In the genomic region with DNA sequence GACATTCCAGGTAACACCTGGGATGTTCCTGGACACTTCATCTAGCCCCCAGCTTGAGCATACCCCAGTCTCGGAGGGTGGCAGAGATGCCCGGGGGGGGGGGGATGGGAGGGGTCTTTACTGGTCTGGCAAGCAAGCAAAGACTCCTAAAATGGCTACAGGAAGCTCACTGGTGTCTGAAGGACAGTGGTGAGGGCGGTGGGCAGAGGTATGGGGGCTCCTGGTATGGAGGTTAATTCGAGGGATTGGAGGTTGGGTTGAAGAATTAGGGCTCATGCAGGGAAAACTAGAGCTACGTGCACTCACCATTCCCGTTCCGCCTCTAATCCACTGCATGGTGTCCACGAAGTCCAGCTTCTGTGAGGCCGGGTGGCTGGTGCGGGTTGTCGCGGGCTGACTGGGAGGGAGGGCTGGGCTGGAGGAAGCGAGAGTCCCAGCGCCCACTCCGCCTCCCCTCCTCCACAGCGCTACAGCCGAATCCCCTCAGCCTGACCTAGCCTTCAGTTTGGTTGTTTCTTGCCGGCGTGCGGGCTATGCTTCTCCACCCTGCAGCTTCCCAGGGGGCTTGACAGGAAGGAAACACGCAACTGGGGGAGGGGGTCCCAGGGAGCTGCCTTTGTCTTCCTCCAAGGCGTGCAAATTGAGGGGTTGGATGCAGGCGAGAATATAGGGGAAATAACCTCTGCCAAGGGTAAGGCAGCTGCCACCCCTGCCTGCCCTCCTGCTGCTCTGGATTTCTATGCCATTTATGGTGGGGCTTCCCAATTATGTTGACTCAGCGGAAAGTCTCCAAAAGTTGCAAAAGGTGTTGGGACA, we compare ENCODE assay signal across 8 mouse cellular contexts. TPM values are rescaled to one million over a fixed set of nuclear protein-coding genes. Genes with fewer than 3 reads are reported as not detected.
DNase-seq lines count a peak whose midpoint lies in the region; ATAC-seq and TF ChIP-seq lines count a peak whose summit lies in the region.

A gene (minus strand): TSS at position 753 of the 816 bp plus-strand sequence.

- peak within 1 kb of the TSS; percentile 63 for H3K4me2 ChIP-seq in kidney, postnatal 0 days (ENCODE audit: low read length)
- peak within 1 kb of the TSS; percentile 62 for H3K4me2 ChIP-seq in liver, postnatal 0 days (ENCODE audit: low read depth, low read length)

- peak; percentile 2 for DNase-seq in thymus, postnatal 14 days
- no peak for DNase-seq in thymus, postnatal 36 days
- DNase-seq in heart, adult 11 months: peak; percentile 92
- peak; percentile 40 for DNase-seq in kidney, postnatal 0 days (ENCODE audit: low spot score)
- DNase-seq in liver, postnatal 0 days: peak; percentile 13
- DNase-seq in right cerebral cortex, postnatal 4 days: peak; percentile 46
- no peak for DNase-seq in thymus, adult 18-20 months

- ATAC-seq in common myeloid progenitor, adult 5-6 weeks (replicated peaks; ENCODE audit: low read depth, poor library complexity, severe bottlenecking): peak; percentile 80
- peak; percentile 49; the same call in 1 of the 2 replicates for ATAC-seq in kidney, postnatal 0 days (replicated peaks; ENCODE audit: low FRiP score, low read depth)
- no peak for ATAC-seq in liver, postnatal 0 days

- WGBS in kidney, postnatal 0 days: 18% methylated on average over 20 of the region's 24 CpGs
- 23% methylated on average over 22 of the region's 24 CpGs for WGBS in liver, postnatal 0 days (ENCODE audit: insufficient replicate concordance)

- no peaks in the 10 kb centered on the region for H3K4me1 ChIP-seq in kidney, postnatal 0 days (replicated peaks; ENCODE audit: insufficient read depth, low read length)
- H3K4me1 ChIP-seq in liver, postnatal 0 days (ENCODE audit: insufficient read depth): no peaks in the 10 kb centered on the region

- no peak for TF ChIP-seq CTCF in kidney, postnatal 0 days (IDR thresholded peaks at IDR 0.05; ENCODE audit: low read depth)
- TF ChIP-seq CTCF in liver, postnatal 0 days (IDR thresholded peaks at IDR 0.05; ENCODE audit: low read depth): no peak

- no peak for TF ChIP-seq EP300 in liver, postnatal 0 days (IDR thresholded peaks at IDR 0.05; ENCODE audit: low read depth)

- H3K9ac ChIP-seq in kidney, postnatal 0 days (ENCODE audit: low read depth, low read length): peak within 1 kb of the TSS; percentile 49; the same call in 1 of the 2 replicates
- H3K9ac ChIP-seq in liver, postnatal 0 days (replicated peaks): no peak within 1 kb of the TSS

- no peaks in the 10 kb centered on the region for H3K9me3 ChIP-seq in kidney, postnatal 0 days (replicated peaks; ENCODE audit: low read length)
- no peaks in the 10 kb centered on the region for H3K9me3 ChIP-seq in liver, postnatal 0 days (ENCODE audit: low read length)

- H3K36me3 ChIP-seq in kidney, postnatal 0 days (ENCODE audit: insufficient read depth, low read length): no peaks in the 10 kb centered on the region
- H3K36me3 ChIP-seq in liver, postnatal 0 days (replicated peaks; ENCODE audit: insufficient read depth, low read length): no peaks in the 10 kb centered on the region

- H3K27ac ChIP-seq in kidney, postnatal 0 days: no peak within 1 kb of the TSS
- no peak within 1 kb of the TSS for H3K27ac ChIP-seq in liver, postnatal 0 days (ENCODE audit: low read depth)

- H3K4me3 ChIP-seq in kidney, postnatal 0 days (replicated peaks; ENCODE audit: low read depth, low read length): peak within 1 kb of the TSS; percentile 40
- peak within 1 kb of the TSS; percentile 34 for H3K4me3 ChIP-seq in liver, postnatal 0 days (ENCODE audit: low read depth, low read length)

- no peaks in the 10 kb centered on the region for H3K27me3 ChIP-seq in kidney, postnatal 0 days (ENCODE audit: insufficient read depth, low read length)
- H3K27me3 ChIP-seq in liver, postnatal 0 days (ENCODE audit: insufficient read depth, low read length): 0 out of 2 replicates have a peak, but pooled peaks cover 5% of the 10 kb centered on the region

RNA-seq across cellular contexts. Expression of the gene that starts here (rescaled TPM):
- 0.97 and 2.1 TPM in 2 replicates for total RNA-seq in common myeloid progenitor, adult 5-6 weeks (2017)
- polyA plus RNA-seq in kidney, postnatal 0 days (2015; fragmentation: Nextera tagmentation; extraction: Ambion mirVana): 9.4 and 11.6 TPM in 2 replicates
- polyA plus RNA-seq in liver, postnatal 0 days (2015; fragmentation: Nextera tagmentation; extraction: Ambion mirVana): 2.7 and 3.1 TPM in 2 replicates

Comparison
In these comparisons a context has a peak if more than half of its experiments do, and no peak if none do; other contexts are left out.
1. DNase-seq: peak in thymus, postnatal 14 days (single experiment), heart, adult 11 months (single experiment), kidney, postnatal 0 days (single experiment), liver, postnatal 0 days (single experiment) and right cerebral cortex, postnatal 4 days (single experiment); none in thymus, postnatal 36 days (0 of 2) and thymus, adult 18-20 months (0 of 2).